Mouse (Mus musculus) ES-E14 (cell line): ENCODE measurements around the gene Prkag2. TPM values are rescaled to one million over a fixed set of nuclear protein-coding genes. Genes with fewer than 3 reads are reported as not detected.
A peak's percentile ranks its signal among the peaks of the same experiment; 100 is the strongest.

ENCODE experiments used
- DNase-seq: peaks from one replicate; pipeline ENCODE4 v3.0.0-alpha.2; 2013; ENCODE audit warnings: low read depth, low spot score
- H3K27ac ChIP-seq: 2 replicates; pipeline ENCODE4 v1.5.1; 2012; ENCODE audit warnings: low read depth, mild to moderate bottlenecking, low read length, moderate library complexity, mixed read lengths; ENCODE audit not compliant: poor library complexity, insufficient read depth, severe bottlenecking
- H3K36me3 ChIP-seq: 2 replicates; pipeline ENCODE4 v1.6.1; 2012; ENCODE audit warnings: mild to moderate bottlenecking, low read length, moderate library complexity, mixed read lengths; ENCODE audit not compliant: control insufficient read depth, poor library complexity, insufficient read depth, severe bottlenecking
- H3K4me1 ChIP-seq, 2 experiments: fragments of 150-350 bp in 1 of 2; sonication (generic) in 1 of 2; 2 replicates each; pipeline ENCODE4 v1.6.1; 2012; ENCODE audit warnings: low read length in 2 of 2, mild to moderate bottlenecking in 1 of 2, mixed read lengths in 1 of 2; ENCODE audit not compliant: control insufficient read depth in 2 of 2, insufficient read depth in 2 of 2, poor library complexity in 1 of 2
- H3K4me3 ChIP-seq, 2 experiments: fragments of 150-350 bp in 1 of 2; sonication (generic) in 1 of 2; 2 replicates each; pipeline ENCODE4 v1.5.1; 2012; ENCODE audit warnings: low read length in 2 of 2, low read depth in 1 of 2, mild to moderate bottlenecking in 1 of 2, mixed read lengths in 1 of 2; ENCODE audit not compliant: insufficient read depth in 1 of 2, poor library complexity in 1 of 2, severe bottlenecking in 1 of 2
- H3K9ac ChIP-seq: 2 replicates; pipeline ENCODE4 v1.6.1; 2012; ENCODE audit warnings: low read depth, mild to moderate bottlenecking, low read length, mixed read lengths; ENCODE audit not compliant: poor library complexity, insufficient read depth, severe bottlenecking
- H3K9me3 ChIP-seq: fragments of 150-350 bp; sonication (generic); 2 replicates; pipeline ENCODE4 v1.6.1; 2012; ENCODE audit warnings: low read depth, mild to moderate bottlenecking, low read length; ENCODE audit not compliant: control insufficient read depth, insufficient read depth
- CHD2 ChIP-seq: IDR thresholded peaks from 2 replicates; pipeline ENCODE4 v1.6.1; 2014; ENCODE audit warnings: mild to moderate bottlenecking, low read depth, low read length, inconsistent platforms
- HCFC1 ChIP-seq: IDR thresholded peaks from 2 replicates; pipeline ENCODE4 v1.6.1; 2012; ENCODE audit warnings: low read length, inconsistent platforms, borderline replicate concordance; ENCODE audit not compliant: insufficient read depth
- MAFK ChIP-seq: IDR thresholded peaks from 2 replicates; pipeline ENCODE4 v1.6.1; 2014; ENCODE audit warnings: mild to moderate bottlenecking, low read depth, low read length, inconsistent platforms; ENCODE audit not compliant: insufficient read depth
- ZC3H11A ChIP-seq: IDR thresholded peaks from 2 replicates; pipeline ENCODE4 v1.6.1; 2012; ENCODE audit warnings: low read depth, mild to moderate bottlenecking, inconsistent platforms, low read length, borderline replicate concordance
- ZNF384 ChIP-seq: IDR thresholded peaks from 2 replicates; pipeline ENCODE4 v1.6.1; 2012; ENCODE audit warnings: low read depth, low read length, inconsistent platforms
- in situ Hi-C, 2 experiments: fragments of 600-800 bp; cut with MboI; formaldehyde crosslinking; loops; one replicate each; pipeline ENCODE4 v1.15.1; 2025; ENCODE audit warnings: low sequenced_read_pairs in 2 of 2, inconsistent platforms in 1 of 2; ENCODE audit not compliant: unreplicated experiment in 2 of 2
- total RNA-seq: library from RNA; depleted of rRNA; stranded (reverse); fragments of 300-350 nt; gene quantifications from 2 replicates; pipeline ENCODE4 v1.2.3, GENCODE M21; 2012

Gene Prkag2
- total RNA-seq, 1 experiment: 10.5 TPM

DNA sequence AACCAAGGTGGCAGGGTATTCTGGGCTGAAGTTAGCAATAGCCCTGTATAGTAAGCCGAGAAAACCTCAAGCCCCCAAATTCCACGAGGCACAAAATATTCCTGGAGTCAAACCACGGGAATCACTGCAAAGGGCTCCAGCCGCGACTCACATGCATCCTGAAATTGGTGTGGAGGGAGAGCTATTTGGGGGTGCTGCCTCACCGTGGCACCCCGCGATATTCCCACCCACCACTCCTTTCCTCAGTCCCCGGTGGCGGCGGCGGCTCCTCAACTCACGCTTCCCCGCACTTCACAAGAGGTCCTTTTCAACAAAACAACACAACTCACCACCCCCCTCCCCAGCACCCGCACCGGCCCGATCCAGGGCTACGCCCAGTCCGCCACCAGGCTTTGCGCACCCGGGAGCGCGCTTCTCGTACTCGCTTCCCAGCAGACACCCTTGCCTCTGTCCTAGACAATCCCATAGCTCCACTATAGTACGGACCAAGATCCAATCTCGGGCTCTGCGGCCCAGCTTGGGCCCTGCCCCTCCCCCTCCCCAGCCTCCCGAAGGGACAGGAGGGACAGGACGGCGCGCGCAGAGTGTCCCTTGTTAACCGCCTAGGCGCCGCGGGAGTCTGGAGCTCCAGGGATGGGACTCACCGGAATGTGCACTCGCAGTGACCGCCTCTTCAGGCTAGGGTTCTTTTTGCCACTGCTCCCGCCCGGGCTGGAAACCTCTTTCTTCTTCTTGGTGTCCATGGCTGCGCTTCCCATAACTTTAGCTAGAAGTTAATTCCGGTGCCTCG is 880 bp downstream of the Prkag2 start:
- H3K9me3 ChIP-seq: no peaks in the 10 kb centered on the region
- in situ Hi-C loops: no loop called here

DNA sequence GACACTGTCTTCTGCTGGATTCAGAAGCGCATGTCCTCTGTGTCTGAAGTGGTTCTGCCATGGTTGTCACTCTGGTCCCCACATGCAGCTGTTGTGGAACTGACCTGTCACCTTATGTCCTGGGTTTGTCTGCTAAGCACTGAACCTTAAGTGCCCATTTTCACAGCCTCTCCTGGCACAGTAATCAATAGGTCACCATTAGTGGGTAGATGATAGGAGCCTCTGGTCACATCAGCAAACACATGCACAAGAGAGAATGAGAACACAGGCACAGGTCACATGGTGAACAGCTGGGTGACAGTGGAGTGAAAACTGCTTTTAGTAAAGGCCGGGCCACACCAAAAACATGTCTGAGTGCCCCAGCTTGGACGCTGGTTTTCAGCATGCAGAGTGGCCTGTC is 2.6 kb downstream of the Prkag2 start:
- Histone ChIP-seq H3K9me3 (no peaks in the 10 kb centered on the region), H3K4me3 (no peak overlapping the region), H3K27ac (no peak overlapping the region), H3K4me1 (peaks cover 0 to 2% of the 10 kb centered on the region in 2 experiments; a peak in 1 of 4 replicates), H3K9ac (no peak overlapping the region), H3K36me3 (no peaks in the 10 kb centered on the region)
- DNase-seq: no peak
- in situ Hi-C loops: no loop called here
- TF ChIP-seq HCFC1: no peak
- TF ChIP-seq CHD2: no peak
- TF ChIP-seq ZNF384: no peak
- TF ChIP-seq ZC3H11A: no peak
- no peak for TF ChIP-seq MAFK

More for the DNA sequence above, 880 bp downstream of the Prkag2 start:
- TF ChIP-seq HCFC1 (no peak), CHD2 (no peak), MAFK (no peak), ZC3H11A (no peak), ZNF384 (no peak)
- peak overlapping the region; percentile 66 to 72 for H3K4me3 ChIP-seq
- no peaks in the 10 kb centered on the region for H3K36me3 ChIP-seq
- DNase-seq: peak; percentile 20
- H3K4me1 ChIP-seq: peaks cover 0 to 2% of the 10 kb centered on the region in 2 experiments; a peak in 1 of 4 replicates
- no peak overlapping the region for H3K27ac ChIP-seq
- no peak overlapping the region; the same call in 1 of the 2 replicates for H3K9ac ChIP-seq

GRCm38 (mm10) chr5:25096431-25096830 is 4.0 kb downstream of the Prkag2 start:
- in situ Hi-C loops: no loop called here
- no peaks in the 10 kb centered on the region for H3K36me3 ChIP-seq
- no peak overlapping the region for H3K27ac ChIP-seq
- no peak overlapping the region for H3K4me3 ChIP-seq
- no peaks in the 10 kb centered on the region for H3K9me3 ChIP-seq
- no peak for TF ChIP-seq CHD2
- TF ChIP-seq HCFC1: no peak
- TF ChIP-seq ZC3H11A: no peak
- TF ChIP-seq ZNF384: no peak
- no peak for TF ChIP-seq MAFK
- H3K4me1 ChIP-seq: peaks cover 0 to 2% of the 10 kb centered on the region in 2 experiments; a peak in 1 of 4 replicates
- no peak for DNase-seq
- no peak overlapping the region for H3K9ac ChIP-seq

DNA sequence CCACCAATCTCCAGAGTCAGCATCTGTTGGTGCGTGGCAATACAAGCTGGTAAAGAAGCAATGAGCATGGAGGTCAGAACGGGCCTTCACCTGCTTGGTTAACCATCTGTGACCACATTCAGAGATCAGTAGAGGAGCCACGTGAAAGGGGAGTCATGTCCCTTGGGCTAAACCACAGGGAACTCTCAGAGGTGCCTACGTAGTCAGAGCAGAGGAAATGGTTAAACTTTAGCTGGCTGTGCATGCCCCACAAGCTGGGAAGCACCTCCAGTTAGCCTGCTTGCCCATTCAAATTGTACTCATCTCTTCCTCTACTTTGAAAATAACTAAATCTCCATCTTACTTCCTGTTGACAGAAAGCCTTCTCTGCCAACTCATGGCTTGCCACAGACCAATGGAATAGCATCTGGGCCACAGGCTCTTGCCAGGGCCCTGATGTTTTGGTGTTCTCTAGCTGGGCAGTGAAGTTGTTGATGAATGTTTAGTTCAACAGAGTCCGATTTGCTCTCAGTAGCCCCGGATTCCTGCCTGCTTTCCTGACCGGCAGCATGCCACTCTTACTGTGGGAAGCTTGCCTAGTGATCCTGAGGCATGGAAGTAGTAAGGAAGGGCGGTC is 7.7 kb downstream of the Prkag2 start:
- Histone ChIP-seq H3K4me1 (no peaks in the 10 kb centered on the region), H3K27ac (no peak overlapping the region), H3K36me3 (no peaks in the 10 kb centered on the region), H3K9ac (no peak overlapping the region), H3K9me3 (no peaks in the 10 kb centered on the region), H3K4me3 (no peak overlapping the region)
- TF ChIP-seq ZNF384: no peak
- TF ChIP-seq CHD2: no peak
- TF ChIP-seq HCFC1: no peak
- TF ChIP-seq ZC3H11A: no peak
- no peak for DNase-seq
- in situ Hi-C loops: no loop called here
